Mouse (Mus musculus): ENCODE data around the gene Tigd3. TPM values are rescaled to one million over a fixed set of nuclear protein-coding genes. Genes with fewer than 3 reads are reported as not detected.

The Tigd3 gene
- polyA plus RNA-seq, 1 experiment from 2014 or later: 7.0 TPM

- peaks cover 48% of the 10 kb centered on the region for H3K4me1 ChIP-seq (ENCODE audit: control insufficient read depth, insufficient read depth, low read length)
- H3K4me3 ChIP-seq (ENCODE audit: low read depth, low read length): no peak overlapping the region
- DNase-seq (ENCODE audit: low spot score) (no peak), ATAC-seq (no peak)
- H3K4me2 ChIP-seq (ENCODE audit: low read length): no peak overlapping the region
- H3K27me3 ChIP-seq (replicated peaks; ENCODE audit: control insufficient read depth, insufficient read depth, low read length): no peaks in the 10 kb centered on the region
- no peak overlapping the region; the same call in 1 of the 2 replicates for H3K27ac ChIP-seq (ENCODE audit: low read depth, low read length)
- H3K9ac ChIP-seq (ENCODE audit: low read length): no peak overlapping the region
- H3K36me3 ChIP-seq (ENCODE audit: control insufficient read depth, insufficient read depth, low read length): peaks cover 12% of the 10 kb centered on the region; the same call in 1 of the 2 replicates
- 47% methylated on average over 13 of the region's 13 CpGs for WGBS
- no peaks in the 10 kb centered on the region for H3K9me3 ChIP-seq (replicated peaks; ENCODE audit: control insufficient read depth, low read length)
Observed at GRCm38 (mm10) chr19:5848826-5849672, 44.9 kb downstream of the Tigd3 start.

- H3K4me3 ChIP-seq (ENCODE audit: low read depth, low read length): no peak overlapping the region
- ATAC-seq: no peak
- 0 out of 2 replicates have a peak overlapping the region, but pooled peaks have one; percentile 1 for H3K4me2 ChIP-seq (ENCODE audit: low read length)
- peaks cover 52% of the 10 kb centered on the region for H3K4me1 ChIP-seq (ENCODE audit: control insufficient read depth, insufficient read depth, low read length)
- H3K27ac ChIP-seq (ENCODE audit: low read depth, low read length): peak overlapping the region; percentile 98
- peaks cover 12% of the 10 kb centered on the region; the same call in 1 of the 2 replicates for H3K36me3 ChIP-seq (ENCODE audit: control insufficient read depth, insufficient read depth, low read length)
- DNase-seq (ENCODE audit: low spot score): peak; percentile 24
- WGBS: 58% methylated on average over 14 of the region's 14 CpGs
- H3K9ac ChIP-seq (ENCODE audit: low read length): peak overlapping the region; percentile 62; the same call in 1 of the 2 replicates
- H3K9me3 ChIP-seq (replicated peaks; ENCODE audit: control insufficient read depth, low read length): no peaks in the 10 kb centered on the region
- H3K27me3 ChIP-seq (replicated peaks; ENCODE audit: control insufficient read depth, insufficient read depth, low read length): no peaks in the 10 kb centered on the region
Observed at GRCm38 (mm10) chr19:5848032-5848825, 45.7 kb downstream of the Tigd3 start.

- Histone ChIP-seq H3K9me3 (replicated peaks; ENCODE audit: control insufficient read depth, low read length) (no peaks in the 10 kb centered on the region), H3K27me3 (replicated peaks; ENCODE audit: control insufficient read depth, insufficient read depth, low read length) (no peaks in the 10 kb centered on the region), H3K36me3 (ENCODE audit: control insufficient read depth, insufficient read depth, low read length) (peaks cover 4% of the 10 kb centered on the region; the same call in 1 of the 2 replicates), H3K4me1 (ENCODE audit: control insufficient read depth, insufficient read depth, low read length) (peaks cover 60% of the 10 kb centered on the region), H3K4me3 (ENCODE audit: low read depth, low read length) (peak overlapping the region; percentile 27; the same call in 1 of the 2 replicates), H3K27ac (ENCODE audit: low read depth, low read length) (peak overlapping the region; percentile 98), H3K9ac (ENCODE audit: low read length) (peak overlapping the region; percentile 62), H3K4me2 (ENCODE audit: low read length) (peak overlapping the region; percentile 77)
- WGBS: 30% methylated on average over 4 of the region's 4 CpGs
- ATAC-seq (no peak), DNase-seq (ENCODE audit: low spot score) (no peak)
Observed at GRCm38 (mm10) chr19:5847306-5847796, 46.6 kb downstream of the Tigd3 start.

DNA sequence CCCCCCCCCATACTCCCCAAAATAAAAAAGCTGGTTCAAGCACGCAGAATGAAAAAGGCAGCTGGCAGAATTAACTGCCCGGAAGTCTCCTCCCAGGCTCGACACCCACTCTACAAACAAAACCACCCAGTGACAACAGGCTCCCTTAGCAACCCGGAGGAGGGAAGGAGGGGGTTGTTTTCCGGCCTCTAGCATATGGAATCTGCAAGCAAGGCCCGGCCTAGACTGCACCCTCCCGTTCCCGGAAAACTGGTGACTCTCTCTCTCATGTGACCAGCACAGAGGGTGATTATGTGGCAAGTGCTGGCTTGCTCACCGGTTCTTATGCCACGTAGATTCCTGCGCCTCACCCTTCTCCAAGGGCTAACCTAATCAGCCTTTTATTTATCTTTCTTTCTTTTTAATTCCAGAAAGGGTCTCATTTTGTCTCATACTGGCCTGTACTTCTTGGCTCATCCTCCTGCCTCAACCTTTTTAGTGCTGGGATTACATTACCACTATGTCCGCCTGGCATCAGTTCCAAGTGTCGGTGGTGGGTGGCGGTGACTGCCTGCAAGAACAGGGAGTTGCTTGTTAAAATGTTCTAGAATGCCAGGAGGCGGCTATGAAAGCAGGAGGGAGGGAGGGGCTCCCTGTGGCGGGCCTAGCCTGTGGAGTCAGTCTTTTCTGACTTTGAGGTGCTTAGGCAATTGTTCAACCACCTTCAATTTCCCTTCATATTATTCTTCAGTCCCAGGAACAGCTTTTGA is 47.2 kb downstream of the Tigd3 start:
- Histone ChIP-seq H3K4me3 (ENCODE audit: low read depth, low read length) (peak overlapping the region; percentile 27), H3K27ac (ENCODE audit: low read depth, low read length) (peak overlapping the region; percentile 98), H3K27me3 (replicated peaks; ENCODE audit: control insufficient read depth, insufficient read depth, low read length) (no peaks in the 10 kb centered on the region), H3K4me1 (ENCODE audit: control insufficient read depth, insufficient read depth, low read length) (peaks cover 65% of the 10 kb centered on the region), H3K4me2 (ENCODE audit: low read length) (peak overlapping the region; percentile 77), H3K36me3 (ENCODE audit: control insufficient read depth, insufficient read depth, low read length) (no peaks in the 10 kb centered on the region; the same call in 1 of the 2 replicates), H3K9me3 (replicated peaks; ENCODE audit: control insufficient read depth, low read length) (no peaks in the 10 kb centered on the region), H3K9ac (ENCODE audit: low read length) (peak overlapping the region; percentile 62)
- 2% methylated on average over 16 of the region's 16 CpGs for WGBS
- ATAC-seq (peak; percentile 82), DNase-seq (ENCODE audit: low spot score) (peak; percentile 96)

- no peak for DNase-seq (ENCODE audit: low spot score)
- WGBS: 0% methylated on average over 7 of the region's 7 CpGs
- no peaks in the 10 kb centered on the region for H3K36me3 ChIP-seq (ENCODE audit: control insufficient read depth, insufficient read depth, low read length)
- no peaks in the 10 kb centered on the region for H3K27me3 ChIP-seq (replicated peaks; ENCODE audit: control insufficient read depth, insufficient read depth, low read length)
- peak overlapping the region; percentile 62 for H3K9ac ChIP-seq (ENCODE audit: low read length)
- peaks cover 69% of the 10 kb centered on the region for H3K4me1 ChIP-seq (ENCODE audit: control insufficient read depth, insufficient read depth, low read length)
- H3K4me3 ChIP-seq (ENCODE audit: low read depth, low read length): peak overlapping the region; percentile 27
- H3K9me3 ChIP-seq (replicated peaks; ENCODE audit: control insufficient read depth, low read length): no peaks in the 10 kb centered on the region
- peak overlapping the region; percentile 77 for H3K4me2 ChIP-seq (ENCODE audit: low read length)
- H3K27ac ChIP-seq (ENCODE audit: low read depth, low read length): peak overlapping the region; percentile 98
- ATAC-seq: no peak; the same call in 1 of the 2 replicates
Observed at GRCm38 (mm10) chr19:5846154-5846553, 47.8 kb downstream of the Tigd3 start.

- WGBS: 7% methylated on average over 45 of the region's 45 CpGs
- Histone ChIP-seq H3K4me1 (ENCODE audit: control insufficient read depth, insufficient read depth, low read length) (peaks cover 69% of the 10 kb centered on the region), H3K4me3 (ENCODE audit: low read depth, low read length) (peak overlapping the region; percentile 27), H3K27ac (ENCODE audit: low read depth, low read length) (peak overlapping the region; percentile 98), H3K9ac (ENCODE audit: low read length) (peak overlapping the region; percentile 62), H3K9me3 (replicated peaks; ENCODE audit: control insufficient read depth, low read length) (no peaks in the 10 kb centered on the region), H3K4me2 (ENCODE audit: low read length) (peak overlapping the region; percentile 77), H3K36me3 (ENCODE audit: control insufficient read depth, insufficient read depth, low read length) (no peaks in the 10 kb centered on the region), H3K27me3 (replicated peaks; ENCODE audit: control insufficient read depth, insufficient read depth, low read length) (no peaks in the 10 kb centered on the region)
- peak; percentile 54 for ATAC-seq
- peak; percentile 95 for DNase-seq (ENCODE audit: low spot score)
Observed at GRCm38 (mm10) chr19:5845319-5846135, 48.4 kb downstream of the Tigd3 start.

GRCm38 (mm10) chr19:5844831-5845318 is 49.1 kb downstream of the Tigd3 start:
- no peak for ATAC-seq
- Histone ChIP-seq H3K27me3 (replicated peaks; ENCODE audit: control insufficient read depth, insufficient read depth, low read length) (no peaks in the 10 kb centered on the region), H3K27ac (ENCODE audit: low read depth, low read length) (peak overlapping the region; percentile 98; the same call in 1 of the 2 replicates), H3K9me3 (replicated peaks; ENCODE audit: control insufficient read depth, low read length) (no peaks in the 10 kb centered on the region), H3K36me3 (ENCODE audit: control insufficient read depth, insufficient read depth, low read length) (no peaks in the 10 kb centered on the region), H3K4me3 (ENCODE audit: low read depth, low read length) (peak overlapping the region; percentile 27), H3K4me2 (ENCODE audit: low read length) (peak overlapping the region; percentile 77), H3K4me1 (ENCODE audit: control insufficient read depth, insufficient read depth, low read length) (peaks cover 65% of the 10 kb centered on the region), H3K9ac (ENCODE audit: low read length) (peak overlapping the region; percentile 61)
- DNase-seq (ENCODE audit: low spot score): no peak
- WGBS: 84% methylated on average over 12 of the region's 12 CpGs

All from forebrain, embryonic 14.5 days (tissue).